In the genomic region with DNA sequence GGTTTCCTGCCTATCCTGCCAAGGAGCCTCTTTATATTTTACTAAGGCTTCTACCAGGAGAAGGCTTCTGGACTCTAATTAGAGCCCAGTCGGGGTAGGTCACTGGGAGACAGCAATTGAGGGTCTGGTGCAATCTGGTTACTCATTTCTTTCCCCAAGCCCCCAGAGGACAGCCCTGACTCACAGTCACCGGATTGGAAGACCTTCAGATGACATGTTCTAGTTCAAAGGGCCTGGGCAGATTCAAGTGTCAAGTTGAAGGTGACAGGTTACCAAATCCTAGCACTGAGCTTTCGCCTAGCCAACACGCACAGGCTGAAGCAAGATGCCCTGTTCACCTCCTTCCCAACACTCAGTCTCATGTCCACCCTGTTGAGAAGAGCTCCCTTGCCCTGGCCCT, we compare ENCODE assay signal across 23 mouse cellular contexts.
A peak's percentile ranks its signal among the peaks of the same experiment; 100 is the strongest.
DNase-seq lines count a peak whose midpoint lies in the region; ATAC-seq and TF ChIP-seq lines count a peak whose summit lies in the region.
"Had no signal": no experiment of that assay in that cellular context is flagged by ENCODE, and none has a peak within 500 bp of the region (broad histone marks: within the 10 kb centered on the region; RNA-seq: fewer than 3 reads in every experiment).

No protein-coding gene starts in this region.

- WGBS in heart, adult 2 months = 75% methylated on average over 4 of the region's 4 CpGs
- WGBS in lung, postnatal 0 days = 68% methylated on average over 4 of the region's 4 CpGs

- no peaks in the 10 kb centered on the region for H3K79me2 ChIP-seq in heart, adult 2 months (replicated peaks; ENCODE audit: control insufficient read depth, insufficient read depth, low read length)

- intact Hi-C loops in heart, adult 2 months (cut with DNase I) = loop anchor here (10.0 kb wide), 1 partner anchor 340 kb away; no protein-coding TSS in a partner anchor

- no peak overlapping the region for H3K4me3 ChIP-seq in heart, adult 2 months
- H3K4me3 ChIP-seq in lung, postnatal 0 days (ENCODE audit: low read depth, low read length) = no peak overlapping the region
- H3K4me3 ChIP-seq: embryonic facial prominence, embryonic 12.5 days; forebrain, embryonic 15.5 days; heart, embryonic 13.5 days; hindbrain, embryonic 12.5 days had no signal

- peaks cover 15% of the 10 kb centered on the region for H3K4me1 ChIP-seq in heart, adult 2 months (ENCODE audit: control insufficient read depth, insufficient read depth, low read length)
- H3K4me1 ChIP-seq in lung, postnatal 0 days (ENCODE audit: insufficient read depth, low read depth, low read length) = peaks cover 16% of the 10 kb centered on the region; the same call in 1 of the 2 replicates

- no peak overlapping the region for H3K9ac ChIP-seq in heart, adult 2 months (ENCODE audit: low read depth, low read length)
- H3K9ac ChIP-seq in lung, postnatal 0 days (replicated peaks; ENCODE audit: low read depth) = no peak overlapping the region
- H3K9ac ChIP-seq: embryonic facial prominence, embryonic 12.5 days; forebrain, embryonic 15.5 days; hindbrain, embryonic 12.5 days had no signal

- TF ChIP-seq POLR2A in heart, adult 2 months (IDR thresholded peaks at IDR 0.05; ENCODE audit: insufficient read depth, low read depth, low read length) = no peak

- no peaks in the 10 kb centered on the region for H3K36me3 ChIP-seq in heart, adult 2 months (ENCODE audit: control insufficient read depth, insufficient read depth, low read length)
- H3K36me3 ChIP-seq in lung, postnatal 0 days (ENCODE audit: insufficient read depth, low read length) = no peaks in the 10 kb centered on the region
- H3K36me3 ChIP-seq: embryonic facial prominence, embryonic 12.5 days; forebrain, embryonic 15.5 days; heart, embryonic 13.5 days; hindbrain, embryonic 12.5 days had no signal

- H3K27ac ChIP-seq in heart, adult 2 months = peak overlapping the region; percentile 69
- H3K27ac ChIP-seq in lung, postnatal 0 days (ENCODE audit: low read length) = peak overlapping the region; percentile 96
- H3K27ac ChIP-seq: embryonic facial prominence, embryonic 12.5 days; forebrain, embryonic 15.5 days; heart, embryonic 13.5 days; hindbrain, embryonic 12.5 days; hindbrain, postnatal 0 days had no signal

- H3K9me3 ChIP-seq in lung, postnatal 0 days (ENCODE audit: low read length) = no peaks in the 10 kb centered on the region
- H3K9me3 ChIP-seq: embryonic facial prominence, embryonic 12.5 days; forebrain, embryonic 15.5 days; heart, embryonic 13.5 days; hindbrain, embryonic 12.5 days had no signal

- no peak for ATAC-seq in lung, postnatal 0 days
- peak; percentile 23 for ATAC-seq in granulocyte monocyte progenitor cell, adult 5-6 weeks (replicated peaks; ENCODE audit: poor library complexity, severe bottlenecking)
- ATAC-seq: activated CD4-positive, CD25-positive, alpha-beta regulatory T cell, adult 4 months; forebrain, embryonic 15.5 days; hindbrain, postnatal 0 days; Patski had no signal

- H3K27me3 ChIP-seq in heart, adult 2 months (ENCODE audit: control insufficient read depth, insufficient read depth, low read length) = no peaks in the 10 kb centered on the region
- no peaks in the 10 kb centered on the region for H3K27me3 ChIP-seq in lung, postnatal 0 days (replicated peaks; ENCODE audit: insufficient read depth, low read length)
- H3K27me3 ChIP-seq: CH12.LX; embryonic facial prominence, embryonic 12.5 days; forebrain, embryonic 15.5 days; heart, embryonic 13.5 days; hindbrain, embryonic 12.5 days; Patski had no signal

- TF ChIP-seq CTCF in heart, adult 2 months (IDR thresholded peaks at IDR 0.05) = no peak
- TF ChIP-seq CTCF in lung, postnatal 0 days (IDR thresholded peaks at IDR 0.05) = no peak

- TF ChIP-seq EP300 in heart, adult 2 months (IDR thresholded peaks at IDR 0.05; ENCODE audit: insufficient read depth, low read depth, low read length) = no peak
- no peak for TF ChIP-seq EP300 in lung, postnatal 0 days (IDR thresholded peaks at IDR 0.05)

- H3K4me2 ChIP-seq in lung, postnatal 0 days (replicated peaks; ENCODE audit: low read depth, low read length) = peak overlapping the region; percentile 19; the same call in 1 of the 2 replicates
- H3K4me2 ChIP-seq: forebrain, embryonic 15.5 days; hindbrain, embryonic 12.5 days had no signal

- peak; percentile 72 for DNase-seq in adrenal gland, adult 8-10 months
- no peak for DNase-seq in adrenal gland, postnatal 4 days (ENCODE audit: low spot score in 2 of 2)
- peak in 1 of 2 experiments; percentile 33 for DNase-seq in heart, adult 2 months
- DNase-seq in heart, adult 18-20 months = no peak
- peak; percentile 37 for DNase-seq in lung, postnatal 0 days (ENCODE audit: low spot score)
- DNase-seq in lung, postnatal 36 days = no peak
- no peak for DNase-seq in layer of hippocampus, postnatal 36 days
- DNase-seq: cerebellum, adult 11-12 months; cerebellum, adult 9-10 months; cerebellum, postnatal 25 days; gastrocnemius, postnatal 10 days; heart, postnatal 10 days; heart, postnatal 4 days; kidney, adult 11 months had no signal

Comparison
In these comparisons a context has a peak if more than half of its experiments do, and no peak if none do; other contexts are left out.
1. DNase-seq: peak in adrenal gland, adult 8-10 months (single experiment) and lung, postnatal 0 days (single experiment); none in adrenal gland, postnatal 4 days (0 of 2), heart, adult 18-20 months (0 of 2), lung, postnatal 36 days (single experiment) and layer of hippocampus, postnatal 36 days (0 of 2).